Mouse (Mus musculus): ENCODE results near the gene Uty. TPM values are rescaled to one million over a fixed set of nuclear protein-coding genes. Genes with fewer than 3 reads are reported as not detected.

Uty gene
- 18.9 and 23.3 TPM in 2 replicates for total RNA-seq (2023)

DNA sequence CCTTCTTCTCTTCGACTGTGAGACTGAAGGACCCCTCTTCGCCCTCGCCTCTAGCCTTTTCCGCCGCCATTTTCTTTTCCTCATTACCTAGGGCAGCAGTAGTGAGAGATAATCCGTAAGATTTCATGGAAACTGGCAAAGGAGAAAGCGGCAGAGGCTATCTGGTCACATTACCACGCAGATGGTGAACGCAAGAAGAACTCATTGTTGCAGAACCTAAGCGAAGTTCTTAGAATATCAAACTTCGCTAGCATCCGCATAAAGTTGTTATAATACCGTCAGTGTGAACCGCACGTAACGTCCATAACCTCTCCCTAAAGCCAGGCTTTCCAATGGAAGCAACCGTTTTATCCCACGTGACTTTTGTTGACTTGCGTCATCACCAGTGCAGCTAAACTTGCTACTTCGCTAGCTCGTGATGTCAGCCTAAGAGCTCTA lies at the start of gene Uty:
Uty (minus strand) TSS at position 334 of the 438 bp plus-strand sequence.

DNA sequence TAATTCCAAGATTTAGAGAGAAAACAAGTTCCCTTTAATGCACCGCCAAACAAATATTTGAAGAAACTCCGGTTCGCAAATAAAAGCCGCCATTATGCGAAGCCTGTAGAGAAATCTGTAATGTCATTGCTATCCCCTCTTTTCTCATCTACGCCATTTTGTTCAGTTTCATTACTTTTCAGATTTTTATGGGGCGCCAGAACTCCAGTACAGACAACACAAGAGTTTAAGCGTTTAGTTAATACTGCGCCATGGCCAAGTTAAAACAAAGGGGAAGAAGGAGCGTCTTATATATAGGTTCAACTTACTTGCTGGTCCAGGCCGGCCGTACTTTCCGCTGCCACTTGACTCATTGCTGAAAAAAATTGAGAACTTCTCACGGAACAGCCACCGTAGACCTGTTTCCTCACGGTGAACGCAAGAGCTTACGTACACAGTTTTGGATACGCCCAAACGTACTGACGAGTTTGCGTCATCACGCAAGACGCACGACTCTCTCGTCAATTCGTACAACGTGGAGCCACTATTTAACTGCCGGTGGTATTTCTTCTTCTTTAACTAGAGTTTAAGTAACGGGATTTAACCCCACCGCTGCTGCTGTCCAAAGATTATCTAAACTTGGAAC lies 40.7 kb upstream of the Uty start, which contains the start of gene Ddx3y:
Ddx3y (minus strand) TSS at position 459 of the 625 bp plus-strand sequence.

Other genes starting within 250 kb of the Uty start
- gene Eif2s3y, start 235.2 kb downstream of the Uty start, total RNA-seq (2023) = 122 and 141 TPM in 2 replicates
- gene Ddx3y, start 40.9 kb upstream of the Uty start, total RNA-seq (2023) = 109 and 134 TPM in 2 replicates
- gene Usp9y, start 214.0 kb upstream of the Uty start, total RNA-seq (2023) = not detected in 2 replicates